Mouse (Mus musculus) lung, postnatal 0 days (tissue): ENCODE data around the gene Plcg1. TPM values are rescaled to one million over a fixed set of nuclear protein-coding genes. Genes with fewer than 3 reads are reported as not detected.

ENCODE experiments used
- ATAC-seq: fragments of 200-750 bp; cut with Nextera tagmentation; 2 replicates; pipeline ENCODE4 v1.8.0; 2017; ENCODE audit warnings: moderate library complexity
- DNase-seq: peaks from one replicate; pipeline ENCODE4 v3.0.0-alpha.2; 2016; ENCODE audit warnings: low spot score
- H3K27ac ChIP-seq: fragments of 300-500 bp; sonication (generic); 2 replicates; pipeline ENCODE4 v1.5.1; 2014; ENCODE audit warnings: antibody characterized with exemption, mild to moderate bottlenecking, low read length, mixed read lengths
- H3K27me3 ChIP-seq: fragments of 300-500 bp; sonication (generic); replicated peaks from 2 replicates; pipeline ENCODE4 v1.6.1; 2014; ENCODE audit warnings: low read length, mixed read lengths; ENCODE audit not compliant: insufficient read depth
- H3K36me3 ChIP-seq: fragments of 300-500 bp; sonication (generic); 2 replicates; pipeline ENCODE4 v1.6.1; 2014; ENCODE audit warnings: low read length, mixed read lengths; ENCODE audit not compliant: insufficient read depth
- H3K4me1 ChIP-seq: fragments of 300-500 bp; sonication (generic); 2 replicates; pipeline ENCODE4 v1.6.1; 2014; ENCODE audit warnings: antibody characterized with exemption, low read depth, low read length, mixed read lengths; ENCODE audit not compliant: insufficient read depth
- H3K4me2 ChIP-seq: fragments of 300-500 bp; sonication (generic); replicated peaks from 2 replicates; pipeline ENCODE4 v1.6.1; 2014; ENCODE audit warnings: low read depth, mild to moderate bottlenecking, low read length, moderate library complexity, mixed read lengths
- H3K4me3 ChIP-seq: fragments of 300-500 bp; sonication (generic); 2 replicates; pipeline ENCODE4 v1.5.1; 2014; ENCODE audit warnings: low read depth, low read length
- H3K9ac ChIP-seq: fragments of 300-500 bp; sonication (generic); replicated peaks from 2 replicates; pipeline ENCODE4 v1.6.1; 2014; ENCODE audit warnings: low read depth, mild to moderate bottlenecking
- H3K9me3 ChIP-seq: fragments of 300-500 bp; sonication (generic); 2 replicates; pipeline ENCODE4 v1.6.1; 2016; ENCODE audit warnings: low read length, mixed read lengths
- CTCF ChIP-seq: IDR thresholded peaks from 2 replicates; pipeline ENCODE4 v1.5.1; 2016; ENCODE audit warnings: antibody characterized with exemption, mild to moderate bottlenecking
- EP300 ChIP-seq: IDR thresholded peaks from 2 replicates; pipeline ENCODE4 v1.6.1; 2016; ENCODE audit warnings: antibody characterized with exemption, mild to moderate bottlenecking, control low read depth
- WGBS: fragments of 180-500 bp; shearing (Covaris S2); extraction: QIAGEN DNeasy Blood & Tissue Kit; methylation state at CpG from one replicate; pipeline ENCODE4 v1.1.7; 2014; 5-methylcytosine and 5-hydroxymethylcytosine counted together
- polyA plus RNA-seq: library from polyadenylated mRNA; unstranded; fragments of >200 nt; fragmentation: Nextera tagmentation; extraction: Ambion mirVana; gene quantifications from 2 replicates; pipeline ENCODE4 v1.2.1, GENCODE M21; 2015

Plcg1 gene
- polyA plus RNA-seq, 1 experiment from 2014 or later = 34.8 TPM

- 91% methylated on average over 1 of the region's 1 CpGs for WGBS
- TF ChIP-seq EP300 (no peak), CTCF (no peak)
- ATAC-seq = no peak
Measured at GRCm38 (mm10) chr2:160770871-160771270, 39.8 kb downstream of the Plcg1 start.

GRCm38 (mm10) chr2:160771325-160772276 lies 40.5 kb downstream of the Plcg1 start:
- Histone ChIP-seq H3K36me3 (0 out of 2 replicates have a peak, but pooled peaks cover 10% of the 10 kb centered on the region), H3K27me3 (no peaks in the 10 kb centered on the region), H3K4me1 (no peaks in the 10 kb centered on the region), H3K4me2 (no peak overlapping the region), H3K27ac (no peak overlapping the region), H3K9me3 (no peaks in the 10 kb centered on the region), H3K9ac (no peak overlapping the region), H3K4me3 (no peak overlapping the region)
- DNase-seq = no peak
- TF ChIP-seq EP300 = no peak
- no peak for TF ChIP-seq CTCF
- WGBS = 78% methylated on average over 8 of the region's 8 CpGs
- no peak for ATAC-seq

More at GRCm38 (mm10) chr2:160770871-160771270, 39.8 kb downstream of the Plcg1 start:
- no peak overlapping the region for H3K27ac ChIP-seq
- H3K4me1 ChIP-seq = no peaks in the 10 kb centered on the region
- H3K27me3 ChIP-seq = no peaks in the 10 kb centered on the region
- H3K9me3 ChIP-seq = no peaks in the 10 kb centered on the region
- H3K9ac ChIP-seq = no peak overlapping the region
- H3K36me3 ChIP-seq = 0 out of 2 replicates have a peak, but pooled peaks cover 10% of the 10 kb centered on the region
- H3K4me3 ChIP-seq = no peak overlapping the region
- H3K4me2 ChIP-seq = no peak overlapping the region
- DNase-seq = no peak

GRCm38 (mm10) chr2:160778034-160778433 lies 46.9 kb downstream of the Plcg1 start:
- H3K9me3 ChIP-seq = no peaks in the 10 kb centered on the region
- ATAC-seq (no peak), DNase-seq (no peak)
- H3K27me3 ChIP-seq = no peaks in the 10 kb centered on the region
- H3K4me1 ChIP-seq = no peaks in the 10 kb centered on the region
- no peak for TF ChIP-seq EP300
- TF ChIP-seq CTCF = no peak
- no peak overlapping the region for H3K4me3 ChIP-seq
- WGBS = 77% methylated on average over 2 of the region's 2 CpGs
- no peak overlapping the region for H3K27ac ChIP-seq
- no peaks in the 10 kb centered on the region for H3K36me3 ChIP-seq
- H3K9ac ChIP-seq = no peak overlapping the region
- H3K4me2 ChIP-seq = no peak overlapping the region

GRCm38 (mm10) chr2:160780154-160780833 lies 49.2 kb downstream of the Plcg1 start:
- Histone ChIP-seq H3K4me3 (no peak overlapping the region), H3K4me2 (no peak overlapping the region), H3K27ac (no peak overlapping the region), H3K9me3 (no peaks in the 10 kb centered on the region), H3K4me1 (no peaks in the 10 kb centered on the region), H3K36me3 (no peaks in the 10 kb centered on the region), H3K27me3 (no peaks in the 10 kb centered on the region), H3K9ac (no peak overlapping the region)
- no peak for ATAC-seq
- no peak for DNase-seq
- TF ChIP-seq EP300 = no peak
- no peak for TF ChIP-seq CTCF
- WGBS = 88% methylated on average over 13 of the region's 13 CpGs

- WGBS = 89% methylated on average over 2 of the region's 2 CpGs
- DNase-seq (no peak), ATAC-seq (no peak)
- H3K4me3 ChIP-seq = no peak overlapping the region
- H3K27me3 ChIP-seq = no peaks in the 10 kb centered on the region
- TF ChIP-seq EP300 = no peak
- no peak overlapping the region for H3K4me2 ChIP-seq
- H3K4me1 ChIP-seq = no peaks in the 10 kb centered on the region
- no peaks in the 10 kb centered on the region for H3K9me3 ChIP-seq
- H3K9ac ChIP-seq = no peak overlapping the region
- no peak overlapping the region for H3K27ac ChIP-seq
- no peaks in the 10 kb centered on the region for H3K36me3 ChIP-seq
Measured at GRCm38 (mm10) chr2:160780834-160781219, 49.7 kb downstream of the Plcg1 start.

- H3K4me2 ChIP-seq = no peak overlapping the region
- WGBS = 52% methylated on average over 1 of the region's 1 CpGs
- no peaks in the 10 kb centered on the region for H3K36me3 ChIP-seq
- ATAC-seq = no peak
- no peak overlapping the region for H3K9ac ChIP-seq
- H3K27me3 ChIP-seq = no peaks in the 10 kb centered on the region
- DNase-seq = no peak
- TF ChIP-seq CTCF = no peak
- no peak for TF ChIP-seq EP300
- H3K4me3 ChIP-seq = no peak overlapping the region
- H3K9me3 ChIP-seq = no peaks in the 10 kb centered on the region
- no peak overlapping the region; the same call in 1 of the 2 replicates for H3K27ac ChIP-seq
- H3K4me1 ChIP-seq = no peaks in the 10 kb centered on the region
Measured at GRCm38 (mm10) chr2:160786333-160786732, 55.2 kb downstream of the Plcg1 start.
